Mouse (Mus musculus) neural tube, embryonic 12.5 days (tissue): ENCODE results near the gene Rptor. TPM values are rescaled to one million over a fixed set of nuclear protein-coding genes. Genes with fewer than 3 reads are reported as not detected.

Experiments
- ATAC-seq: fragments of 200-750 bp; cut with Nextera tagmentation; 2 replicates; pipeline ENCODE4 v1.8.0; 2017; ENCODE audit warnings: low read depth, mild to moderate bottlenecking, moderate TSS enrichment, moderate library complexity; ENCODE audit not compliant: low FRiP score
- H3K27ac ChIP-seq: fragments of 300-500 bp; sonication (generic); 2 replicates; pipeline ENCODE4 v1.5.1; 2016
- H3K27me3 ChIP-seq: fragments of 300-500 bp; sonication (generic); replicated peaks from 2 replicates; pipeline ENCODE4 v1.6.1; 2016; ENCODE audit warnings: mild to moderate bottlenecking
- H3K36me3 ChIP-seq: fragments of 300-500 bp; sonication (generic); 2 replicates; pipeline ENCODE4 v1.6.1; 2016; ENCODE audit warnings: mild to moderate bottlenecking
- H3K4me1 ChIP-seq: fragments of 300-500 bp; sonication (generic); 2 replicates; pipeline ENCODE4 v1.6.1; 2016
- H3K4me2 ChIP-seq: fragments of 300-500 bp; sonication (generic); replicated peaks from 2 replicates; pipeline ENCODE4 v1.6.1; 2016; ENCODE audit warnings: mild to moderate bottlenecking
- H3K4me3 ChIP-seq: fragments of 300-500 bp; sonication (generic); 2 replicates; pipeline ENCODE4 v1.5.1; 2016
- H3K9ac ChIP-seq: fragments of 300-500 bp; sonication (generic); 2 replicates; pipeline ENCODE4 v1.6.1; 2016; ENCODE audit warnings: mild to moderate bottlenecking
- H3K9me3 ChIP-seq: fragments of 300-500 bp; sonication (generic); 2 replicates; pipeline ENCODE4 v1.6.1; 2016; ENCODE audit warnings: mild to moderate bottlenecking
- WGBS: fragments of 180-500 bp; shearing (Covaris S2); methylation state at CpG from one replicate; pipeline ENCODE4 v1.1.7; 2016; 5-methylcytosine and 5-hydroxymethylcytosine counted together
- polyA plus RNA-seq: library from polyadenylated mRNA; unstranded; fragments of >200 nt; fragmentation: Nextera tagmentation; extraction: Ambion mirVana; gene quantifications from 2 replicates; pipeline ENCODE4 v1.2.1, GENCODE M21; 2016

Gene Rptor
- polyA plus RNA-seq, 1 experiment from 2014 or later: 17.8 TPM

DNA sequence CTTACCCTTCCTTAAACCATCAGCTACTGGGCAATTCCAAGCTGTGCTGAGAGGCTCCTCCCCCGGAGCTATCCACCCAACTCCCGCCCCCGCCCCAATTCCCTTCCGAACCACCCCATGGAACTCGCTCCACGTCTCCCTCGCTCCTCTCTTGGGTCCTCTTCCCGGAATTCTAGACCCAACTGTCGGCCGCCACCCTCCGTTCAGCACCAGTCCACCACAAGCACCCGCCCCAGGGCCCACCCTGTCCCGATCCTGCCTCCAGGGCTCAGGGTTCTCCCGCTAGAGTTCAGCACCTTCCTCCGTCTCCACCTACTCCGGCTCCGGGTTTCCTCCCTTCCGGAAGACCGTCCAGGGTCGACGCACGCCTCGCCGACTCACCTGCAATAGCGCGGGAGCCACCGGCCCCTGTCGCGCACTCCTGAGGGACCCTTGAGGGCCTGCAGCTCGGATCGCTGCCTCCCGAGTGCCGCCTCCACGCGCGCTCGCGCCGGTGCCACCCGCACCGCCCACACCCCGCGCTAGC, 339.6 kb downstream of the Rptor start:
- ATAC-seq: peak; percentile 62
- H3K9me3 ChIP-seq: no peaks in the 10 kb centered on the region
- no peak overlapping the region; the same call in 1 of the 2 replicates for H3K27ac ChIP-seq
- peak overlapping the region; percentile 99 for H3K4me2 ChIP-seq
- peaks cover 46% of the 10 kb centered on the region for H3K4me1 ChIP-seq
- H3K27me3 ChIP-seq: peaks cover 11% of the 10 kb centered on the region; the same call in 1 of the 2 replicates
- no peaks in the 10 kb centered on the region for H3K36me3 ChIP-seq
- H3K4me3 ChIP-seq: peak overlapping the region; percentile 60
- peak overlapping the region; percentile 77 for H3K9ac ChIP-seq
- under 1% methylated on average over 42 of the region's 43 CpGs for WGBS

DNA sequence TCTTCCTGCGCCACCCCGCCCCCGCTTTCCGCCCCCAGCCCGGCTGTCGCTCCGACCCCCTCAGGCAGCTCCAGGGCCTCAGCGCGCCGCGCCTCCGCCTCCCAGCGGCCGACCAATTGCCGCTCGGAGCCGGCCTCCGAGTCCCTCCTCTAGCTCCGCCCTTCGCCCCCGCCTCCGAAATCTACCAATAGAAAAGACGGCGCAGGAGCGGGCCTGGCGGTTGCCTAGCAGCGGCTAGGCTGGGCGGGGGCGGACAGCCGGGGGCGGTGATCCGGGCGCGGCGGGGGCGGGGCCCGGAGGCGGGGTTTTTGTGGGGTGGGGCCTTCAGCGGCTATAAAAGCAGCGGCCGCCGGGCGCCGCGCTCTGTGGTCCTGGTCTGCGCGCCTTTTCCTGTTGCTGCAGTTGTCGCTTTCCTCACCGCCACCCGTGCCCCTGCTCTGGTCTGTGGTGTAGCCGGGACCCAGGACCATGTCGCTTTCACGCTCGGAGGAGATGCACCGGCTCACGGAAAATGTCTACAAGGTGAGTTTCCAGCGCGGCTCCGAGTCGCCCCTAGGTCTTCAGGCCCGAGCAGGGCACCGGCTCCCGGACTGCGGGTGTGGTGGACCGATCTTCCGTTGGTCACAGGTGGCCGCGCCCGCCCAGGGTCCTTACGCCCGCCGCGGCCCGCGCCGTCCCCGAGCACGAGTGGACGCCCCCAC, 340.2 kb downstream of the Rptor start, which contains the start of gene Baiap2:
TSS of gene Baiap2 (plus strand) at position 37 of the 701 bp plus-strand sequence.
- peak within 1 kb of the TSS; percentile 99 for H3K4me2 ChIP-seq
- peak; percentile 96 for ATAC-seq
- under 1% methylated on average over 79 of the region's 79 CpGs for WGBS
- peak within 1 kb of the TSS; percentile 60 for H3K4me3 ChIP-seq
- H3K4me1 ChIP-seq: peaks cover 42% of the 10 kb centered on the region
- H3K27ac ChIP-seq: no peak within 1 kb of the TSS; the same call in 1 of the 2 replicates
- peaks cover 11% of the 10 kb centered on the region; the same call in 1 of the 2 replicates for H3K27me3 ChIP-seq
- H3K9ac ChIP-seq: peak within 1 kb of the TSS; percentile 77
- no peaks in the 10 kb centered on the region for H3K9me3 ChIP-seq
- H3K36me3 ChIP-seq: no peaks in the 10 kb centered on the region

DNA sequence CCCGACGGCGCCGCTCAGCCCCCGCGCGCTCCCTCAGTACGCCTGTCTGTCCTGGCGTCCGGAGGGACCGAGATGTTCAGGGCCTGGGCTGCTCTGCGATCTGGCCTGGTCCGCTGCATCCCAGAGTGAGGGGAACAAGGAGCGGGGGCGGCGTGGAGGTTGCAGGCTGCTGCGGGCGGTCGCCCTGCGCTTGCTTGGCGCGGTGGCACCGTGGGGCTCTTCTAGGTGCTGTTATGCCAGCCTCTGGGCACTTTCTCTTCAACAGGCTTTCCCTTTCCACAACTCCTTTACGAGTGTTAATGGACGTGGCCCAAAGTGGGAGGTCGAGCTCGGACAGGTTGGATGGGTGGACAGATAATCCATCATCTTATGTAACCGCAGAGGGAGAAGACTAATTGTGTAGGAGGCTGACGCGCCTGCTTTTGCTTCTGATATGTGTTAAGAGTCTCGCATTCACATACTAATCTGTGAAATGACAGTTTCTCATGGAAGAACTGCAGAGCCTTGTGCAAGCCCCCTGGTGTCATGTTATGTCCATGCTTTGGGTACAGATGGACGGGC, 340.8 kb downstream of the Rptor start:
- Histone ChIP-seq H3K4me1 (peaks cover 46% of the 10 kb centered on the region), H3K4me2 (peak overlapping the region; percentile 99), H3K9me3 (no peaks in the 10 kb centered on the region), H3K9ac (peak overlapping the region; percentile 77), H3K36me3 (no peaks in the 10 kb centered on the region), H3K4me3 (peak overlapping the region; percentile 60), H3K27me3 (peaks cover 11% of the 10 kb centered on the region; the same call in 1 of the 2 replicates), H3K27ac (no peak overlapping the region)
- peak; percentile 26; the same call in 1 of the 2 replicates for ATAC-seq
- 6% methylated on average over 32 of the region's 32 CpGs for WGBS

DNA sequence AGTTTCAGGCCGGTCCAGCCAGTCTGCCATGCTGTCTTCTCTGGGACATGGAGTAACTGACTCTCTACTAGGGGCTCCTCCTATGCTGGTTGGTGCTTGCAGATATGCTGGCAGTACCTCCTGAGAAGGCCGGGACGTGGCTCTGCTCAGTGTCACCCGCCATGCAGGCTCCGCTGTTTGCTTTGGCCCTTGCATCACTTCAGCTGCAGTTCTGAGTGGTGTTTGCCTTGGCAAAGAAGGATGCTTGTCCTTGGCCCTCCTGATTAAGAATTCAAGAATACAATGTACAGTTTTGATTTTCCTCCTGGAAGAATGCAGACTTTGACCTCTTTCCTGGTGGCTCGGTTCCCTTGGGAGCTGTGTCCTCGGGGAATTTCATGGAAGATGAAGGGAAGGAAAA, 342.6 kb downstream of the Rptor start:
- H3K4me3 ChIP-seq: no peak overlapping the region
- H3K4me1 ChIP-seq: peaks cover 33% of the 10 kb centered on the region; the same call in 1 of the 2 replicates
- WGBS: 92% methylated on average over 7 of the region's 7 CpGs

DNA sequence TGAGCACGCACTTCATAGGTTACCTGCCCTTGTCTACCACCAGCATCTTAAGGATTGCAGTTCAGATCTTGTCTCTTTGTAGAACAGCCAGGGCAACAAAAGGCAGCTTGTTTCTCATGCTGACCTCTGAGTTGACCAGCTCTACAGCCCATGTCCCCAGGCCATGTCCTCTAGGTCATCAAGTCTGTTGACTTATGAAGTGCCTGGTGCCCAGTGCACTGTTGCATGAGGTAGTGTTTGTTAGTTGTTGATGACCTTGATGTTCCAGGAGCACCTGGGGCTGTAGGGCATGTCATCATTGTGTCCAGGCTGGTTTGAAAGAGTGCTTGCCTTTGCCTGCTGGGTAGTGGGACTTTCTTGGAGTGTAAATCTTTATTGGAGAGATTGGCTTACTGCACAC, 344.7 kb downstream of the Rptor start:
- peaks cover 19% of the 10 kb centered on the region; the same call in 1 of the 2 replicates for H3K4me1 ChIP-seq
- no peak overlapping the region for H3K4me3 ChIP-seq
- 90% methylated on average over 1 of the region's 1 CpGs for WGBS
- no peaks in the 10 kb centered on the region for H3K9me3 ChIP-seq
- H3K36me3 ChIP-seq: no peaks in the 10 kb centered on the region
- ATAC-seq: no peak
- no peaks in the 10 kb centered on the region for H3K27me3 ChIP-seq
- no peak overlapping the region for H3K9ac ChIP-seq
- no peak overlapping the region for H3K4me2 ChIP-seq
- no peak overlapping the region for H3K27ac ChIP-seq

More for the DNA sequence above, 342.6 kb downstream of the Rptor start:
- H3K27me3 ChIP-seq: peaks cover 7% of the 10 kb centered on the region; the same call in 1 of the 2 replicates
- no peaks in the 10 kb centered on the region for H3K9me3 ChIP-seq
- H3K36me3 ChIP-seq: no peaks in the 10 kb centered on the region
- no peak overlapping the region for H3K9ac ChIP-seq
- H3K4me2 ChIP-seq: no peak overlapping the region
- H3K27ac ChIP-seq: no peak overlapping the region
- no peak for ATAC-seq

DNA sequence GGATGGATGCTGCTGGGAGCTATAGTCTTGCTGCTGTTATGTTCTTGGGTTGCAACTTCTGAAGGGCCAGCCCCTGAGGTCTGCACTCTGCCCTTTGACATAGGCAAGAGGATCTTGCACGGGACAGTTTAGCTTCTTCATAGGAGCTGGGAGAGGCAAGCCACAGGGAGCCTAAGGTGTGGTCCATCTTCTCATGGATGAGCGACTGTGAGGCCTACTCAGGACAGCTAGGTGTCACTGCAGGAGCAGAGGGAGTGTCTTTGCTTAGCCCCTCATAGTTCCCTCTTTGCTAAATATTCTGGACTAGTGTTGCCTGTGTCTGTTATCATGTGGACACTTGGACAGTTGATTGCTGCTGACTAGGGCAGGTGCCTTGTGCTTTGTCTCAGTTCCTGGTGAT, 345.2 kb downstream of the Rptor start:
- Histone ChIP-seq H3K9me3 (no peaks in the 10 kb centered on the region), H3K4me2 (no peak overlapping the region), H3K27ac (no peak overlapping the region), H3K4me3 (no peak overlapping the region), H3K36me3 (no peaks in the 10 kb centered on the region), H3K27me3 (no peaks in the 10 kb centered on the region), H3K4me1 (peaks cover 19% of the 10 kb centered on the region; the same call in 1 of the 2 replicates), H3K9ac (no peak overlapping the region)
- 60% methylated on average over 2 of the region's 2 CpGs for WGBS
- no peak for ATAC-seq

DNA sequence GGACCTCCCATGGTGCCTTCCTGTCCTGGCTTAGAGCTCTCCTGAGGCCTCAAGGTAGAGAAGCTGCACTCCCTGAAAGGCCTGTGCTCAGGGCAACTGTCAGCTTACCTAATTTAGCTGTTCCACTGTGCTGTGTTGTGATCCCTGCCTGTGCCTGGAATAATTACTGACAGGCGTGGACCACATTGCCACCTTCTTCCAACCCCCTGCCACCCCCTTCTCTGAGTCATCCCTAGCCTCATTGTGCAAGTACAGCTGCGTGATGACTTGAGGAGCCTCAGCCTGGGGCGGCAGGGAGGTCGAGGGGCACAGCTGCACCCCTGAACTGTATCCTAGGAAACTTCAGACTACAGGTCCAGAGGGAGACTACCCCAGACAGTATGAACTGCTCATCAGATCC, 345.6 kb downstream of the Rptor start:
- H3K4me3 ChIP-seq: no peak overlapping the region
- H3K4me1 ChIP-seq: peaks cover 16% of the 10 kb centered on the region
- no peaks in the 10 kb centered on the region for H3K27me3 ChIP-seq
- H3K27ac ChIP-seq: no peak overlapping the region
- no peak overlapping the region for H3K9ac ChIP-seq
- 76% methylated on average over 4 of the region's 4 CpGs for WGBS
- no peak overlapping the region for H3K4me2 ChIP-seq
- no peaks in the 10 kb centered on the region for H3K9me3 ChIP-seq
- H3K36me3 ChIP-seq: no peaks in the 10 kb centered on the region
- no peak for ATAC-seq

DNA sequence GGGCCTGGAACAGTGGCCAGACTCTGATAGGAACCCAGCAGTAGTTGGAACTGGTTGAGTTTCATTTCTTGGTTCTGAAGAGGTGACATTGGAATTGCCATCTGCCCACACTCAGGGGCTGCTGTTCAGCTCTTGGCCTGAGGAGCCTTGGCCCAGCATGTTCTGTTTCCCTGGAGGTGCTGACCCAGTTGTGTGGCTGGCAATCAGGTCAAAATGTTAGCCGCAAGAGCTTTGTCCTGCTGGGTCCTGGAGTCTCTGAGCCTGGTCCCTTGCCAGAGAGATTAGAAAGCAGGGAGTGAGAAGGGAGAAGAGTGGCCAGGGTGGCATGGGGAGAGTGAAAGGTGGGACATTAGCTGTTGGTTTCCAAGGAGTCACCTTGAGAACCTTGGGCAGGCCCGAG, 346.1 kb downstream of the Rptor start:
- H3K9ac ChIP-seq: no peak overlapping the region
- H3K27me3 ChIP-seq: no peaks in the 10 kb centered on the region
- 94% methylated on average over 2 of the region's 2 CpGs for WGBS
- peaks cover 12% of the 10 kb centered on the region; the same call in 1 of the 2 replicates for H3K4me1 ChIP-seq
- no peaks in the 10 kb centered on the region for H3K36me3 ChIP-seq
- no peak for ATAC-seq
- H3K9me3 ChIP-seq: no peaks in the 10 kb centered on the region
- no peak overlapping the region for H3K4me2 ChIP-seq
- H3K4me3 ChIP-seq: no peak overlapping the region
- H3K27ac ChIP-seq: no peak overlapping the region

Other genes starting within 250 kb of the Rptor start
- 3.8 and 5.2 TPM in 2 replicates for gene Sgsh, start 247.4 kb upstream of the Rptor start, polyA plus RNA-seq
- 5.0 TPM in 2 replicates for gene Slc26a11, start 247.3 kb upstream of the Rptor start, polyA plus RNA-seq
- 1.5 and 1.6 TPM in 2 replicates for gene Rnf213, start 209.8 kb upstream of the Rptor start, polyA plus RNA-seq
- 24.0 and 26.1 TPM in 2 replicates for gene Endov, start 111.6 kb upstream of the Rptor start, polyA plus RNA-seq
- gene Nptx1, start 55.2 kb upstream of the Rptor start, polyA plus RNA-seq: 14.8 and 16.1 TPM in 2 replicates